Mouse (Mus musculus): Measurements from ENCODE around the gene Wdr62.

The Wdr62 gene

GRCm38 (mm10) chr7:30279951-30280669 is at the start of gene Wdr62, which contains the start of gene Thap8:
Gene Wdr62 (minus strand): TSS chr7:30280419.
Gene Thap8 (plus strand): TSS chr7:30280094.
- DNase-seq = peak; percentile 91 to 93

GRCm38 (mm10) chr7:30328379-30328778 is 48.2 kb upstream of the Wdr62 start:
- DNase-seq = no peak

GRCm38 (mm10) chr7:30327140-30327539 is 46.9 kb upstream of the Wdr62 start:
- DNase-seq = peak in 1 of 2 experiments; percentile 56

GRCm38 (mm10) chr7:30326427-30326826 is 46.2 kb upstream of the Wdr62 start:
- DNase-seq = no peak

GRCm38 (mm10) chr7:30325364-30325763 is 45.1 kb upstream of the Wdr62 start:
- peak in 1 of 2 experiments; percentile 66 for DNase-seq

GRCm38 (mm10) chr7:30324300-30324944 is 44.2 kb upstream of the Wdr62 start:
- no peak for DNase-seq

- no peak for DNase-seq
Observed at GRCm38 (mm10) chr7:30323795-30324194, 43.6 kb upstream of the Wdr62 start, which contains the start of gene Sdhaf1. Gene Sdhaf1 (minus strand): TSS chr7:30323895.

- no peak for DNase-seq
Observed at GRCm38 (mm10) chr7:30322865-30323264, 42.6 kb upstream of the Wdr62 start.

GRCm38 (mm10) chr7:30322285-30322667 is 42.1 kb upstream of the Wdr62 start:
- peak; percentile 98 for DNase-seq

GRCm38 (mm10) chr7:30321539-30322284 is 41.5 kb upstream of the Wdr62 start, which contains the start of gene E130208F15Rik:
Gene E130208F15Rik (plus strand): TSS chr7:30321740.
- peak; percentile 89 to 92 for DNase-seq

GRCm38 (mm10) chr7:30320946-30321345 is 40.7 kb upstream of the Wdr62 start:
- DNase-seq = no peak

- DNase-seq = peak; percentile 66 to 69
Observed at GRCm38 (mm10) chr7:30318142-30318541, 37.9 kb upstream of the Wdr62 start.

- DNase-seq = no peak
Observed at GRCm38 (mm10) chr7:30315559-30316529, 35.6 kb upstream of the Wdr62 start.

- no peak for DNase-seq
Observed at GRCm38 (mm10) chr7:30314721-30315155, 34.5 kb upstream of the Wdr62 start, which contains the start of gene Syne4. Gene Syne4 (plus strand): TSS chr7:30314807.

GRCm38 (mm10) chr7:30313666-30314320 is 33.6 kb upstream of the Wdr62 start:
- peak; percentile 76 to 80 for DNase-seq

GRCm38 (mm10) chr7:30310136-30310535 is 29.9 kb upstream of the Wdr62 start:
- DNase-seq = peak in 1 of 2 experiments; percentile 46

GRCm38 (mm10) chr7:30309395-30310129 is 29.3 kb upstream of the Wdr62 start:
- DNase-seq = no peak

- DNase-seq = peak; percentile 96 to 98
Observed at GRCm38 (mm10) chr7:30308076-30309005, 28.1 kb upstream of the Wdr62 start, which contains the start of gene Alkbh6. Gene Alkbh6 (plus strand): TSS chr7:30308717.

GRCm38 (mm10) chr7:30306083-30306779 is 26.0 kb upstream of the Wdr62 start:
- no peak for DNase-seq
